Mouse (Mus musculus): ENCODE results near the gene Dppa3.

The Dppa3 gene

GRCm38 (mm10) chr6:122665866-122666265, 39.7 kb downstream of the Dppa3 start:
- Histone ChIP-seq H3K36me3 (ENCODE audit: insufficient read depth, low read length) (no peaks in the 10 kb centered on the region), H3K27me3 (ENCODE audit: insufficient read depth, low read length) (no peaks in the 10 kb centered on the region), H3K9me3 (ENCODE audit: low read length) (no peaks in the 10 kb centered on the region), H3K4me3 (replicated peaks; ENCODE audit: low read length) (peak overlapping the region; percentile 32; the same call in 1 of the 2 replicates), H3K4me1 (replicated peaks; ENCODE audit: low read depth, low read length) (peaks cover 94% of the 10 kb centered on the region)
- TF ChIP-seq CTCF (conservative IDR thresholded peaks at IDR 0.05; ENCODE audit: low read length) (no peak), NANOG (IDR thresholded peaks at IDR 0.05; ENCODE audit: borderline replicate concordance, low read length) (no peak), POU5F1 (IDR thresholded peaks at IDR 0.05; ENCODE audit: borderline replicate concordance, low read length) (no peak)

GRCm38 (mm10) chr6:122667715-122668114, 41.5 kb downstream of the Dppa3 start:
- Histone ChIP-seq H3K36me3 (ENCODE audit: insufficient read depth, low read length) (no peaks in the 10 kb centered on the region), H3K9me3 (ENCODE audit: low read length) (no peaks in the 10 kb centered on the region), H3K27me3 (ENCODE audit: insufficient read depth, low read length) (no peaks in the 10 kb centered on the region), H3K4me1 (replicated peaks; ENCODE audit: low read depth, low read length) (peaks cover 82% of the 10 kb centered on the region), H3K4me3 (replicated peaks; ENCODE audit: low read length) (peak overlapping the region; percentile 65)
- TF ChIP-seq POU5F1 (IDR thresholded peaks at IDR 0.05; ENCODE audit: borderline replicate concordance, low read length) (no peak), CTCF (conservative IDR thresholded peaks at IDR 0.05; ENCODE audit: low read length) (no peak), NANOG (IDR thresholded peaks at IDR 0.05; ENCODE audit: borderline replicate concordance, low read length) (no peak)

GRCm38 (mm10) chr6:122668823-122669222, 42.6 kb downstream of the Dppa3 start:
- no peaks in the 10 kb centered on the region for H3K36me3 ChIP-seq (ENCODE audit: insufficient read depth, low read length)
- H3K4me1 ChIP-seq (replicated peaks; ENCODE audit: low read depth, low read length) = peaks cover 80% of the 10 kb centered on the region
- H3K4me3 ChIP-seq (replicated peaks; ENCODE audit: low read length) = no peak overlapping the region
- H3K9me3 ChIP-seq (ENCODE audit: low read length) = no peaks in the 10 kb centered on the region
- no peaks in the 10 kb centered on the region for H3K27me3 ChIP-seq (ENCODE audit: insufficient read depth, low read length)
- TF ChIP-seq NANOG (IDR thresholded peaks at IDR 0.05; ENCODE audit: borderline replicate concordance, low read length) (no peak), POU5F1 (IDR thresholded peaks at IDR 0.05; ENCODE audit: borderline replicate concordance, low read length) (no peak)

GRCm38 (mm10) chr6:122669406-122670200, 43.4 kb downstream of the Dppa3 start:
- TF ChIP-seq POU5F1 (IDR thresholded peaks at IDR 0.05; ENCODE audit: borderline replicate concordance, low read length) (no peak), CTCF (conservative IDR thresholded peaks at IDR 0.05; ENCODE audit: low read length) (peak; percentile 99), NANOG (IDR thresholded peaks at IDR 0.05; ENCODE audit: borderline replicate concordance, low read length) (no peak)
- Histone ChIP-seq H3K4me3 (replicated peaks; ENCODE audit: low read length) (peak overlapping the region; percentile 49), H3K36me3 (ENCODE audit: insufficient read depth, low read length) (no peaks in the 10 kb centered on the region), H3K27me3 (ENCODE audit: insufficient read depth, low read length) (no peaks in the 10 kb centered on the region), H3K4me1 (replicated peaks; ENCODE audit: low read depth, low read length) (peaks cover 74% of the 10 kb centered on the region), H3K9me3 (ENCODE audit: low read length) (no peaks in the 10 kb centered on the region)

GRCm38 (mm10) chr6:122670201-122670551, 44.0 kb downstream of the Dppa3 start:
- no peak for TF ChIP-seq NANOG (IDR thresholded peaks at IDR 0.05; ENCODE audit: borderline replicate concordance, low read length)
- H3K4me3 ChIP-seq (replicated peaks; ENCODE audit: low read length) = peak overlapping the region; percentile 49
- H3K4me1 ChIP-seq (replicated peaks; ENCODE audit: low read depth, low read length) = peaks cover 68% of the 10 kb centered on the region
- no peaks in the 10 kb centered on the region for H3K36me3 ChIP-seq (ENCODE audit: insufficient read depth, low read length)
- no peaks in the 10 kb centered on the region for H3K27me3 ChIP-seq (ENCODE audit: insufficient read depth, low read length)
- no peaks in the 10 kb centered on the region for H3K9me3 ChIP-seq (ENCODE audit: low read length)

GRCm38 (mm10) chr6:122670841-122671240, 44.6 kb downstream of the Dppa3 start:
- Histone ChIP-seq H3K36me3 (ENCODE audit: insufficient read depth, low read length) (no peaks in the 10 kb centered on the region), H3K4me1 (replicated peaks; ENCODE audit: low read depth, low read length) (peaks cover 61% of the 10 kb centered on the region), H3K9me3 (ENCODE audit: low read length) (no peaks in the 10 kb centered on the region), H3K27me3 (ENCODE audit: insufficient read depth, low read length) (no peaks in the 10 kb centered on the region), H3K4me3 (replicated peaks; ENCODE audit: low read length) (no peak overlapping the region)
- no peak for TF ChIP-seq CTCF (conservative IDR thresholded peaks at IDR 0.05; ENCODE audit: low read length)
- TF ChIP-seq POU5F1 (IDR thresholded peaks at IDR 0.05; ENCODE audit: borderline replicate concordance, low read length) = no peak
- no peak for TF ChIP-seq NANOG (IDR thresholded peaks at IDR 0.05; ENCODE audit: borderline replicate concordance, low read length)

GRCm38 (mm10) chr6:122672746-122673145, 46.5 kb downstream of the Dppa3 start:
- TF ChIP-seq CTCF (conservative IDR thresholded peaks at IDR 0.05; ENCODE audit: low read length) (no peak), POU5F1 (IDR thresholded peaks at IDR 0.05; ENCODE audit: borderline replicate concordance, low read length) (no peak)
- Histone ChIP-seq H3K4me1 (replicated peaks; ENCODE audit: low read depth, low read length) (peaks cover 47% of the 10 kb centered on the region), H3K4me3 (replicated peaks; ENCODE audit: low read length) (no peak overlapping the region), H3K9me3 (ENCODE audit: low read length) (no peaks in the 10 kb centered on the region), H3K36me3 (ENCODE audit: insufficient read depth, low read length) (no peaks in the 10 kb centered on the region), H3K27me3 (ENCODE audit: insufficient read depth, low read length) (no peaks in the 10 kb centered on the region)

Measured in E14TG2a.4 (cell line).